Mouse (Mus musculus): ENCODE results near the gene Copg1.

Gene Copg1

GRCm38 (mm10) chr6:87887594-87888233, at the start of gene Copg1:
Gene Copg1 (plus strand): TSS chr6:87887814.
- peak; percentile 100 for DNase-seq

DNA sequence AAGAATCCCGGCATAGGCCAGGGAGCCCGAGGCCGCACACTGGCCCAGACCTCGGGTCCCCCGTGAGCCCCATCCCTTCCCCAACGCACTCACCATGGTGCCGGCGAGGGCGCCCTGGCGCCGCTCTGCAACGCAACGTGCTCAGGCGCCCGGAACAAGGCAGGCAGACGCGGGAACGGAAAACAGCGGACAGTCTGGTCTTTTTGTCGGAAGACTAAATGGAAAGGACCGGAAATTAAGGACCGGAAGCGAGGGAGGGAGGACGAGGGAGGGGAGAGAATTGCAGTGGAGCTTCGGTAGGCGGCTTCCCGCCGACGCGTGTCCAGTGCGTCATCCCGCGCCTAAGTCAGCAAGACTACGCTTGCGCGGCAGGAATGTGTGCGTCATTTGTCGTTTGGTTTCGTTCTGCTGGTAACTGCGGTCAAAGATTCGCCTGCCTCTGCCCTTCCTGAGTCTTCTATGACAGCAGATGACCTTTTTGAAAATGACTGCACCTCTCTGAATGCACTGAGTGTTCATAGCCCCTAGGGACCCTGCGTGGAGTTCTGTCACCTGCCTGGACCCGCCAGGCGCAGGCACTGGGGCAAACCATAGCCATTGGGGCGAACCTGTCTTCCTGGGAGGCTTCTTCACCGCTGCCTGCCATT, 48.9 kb upstream of the Copg1 start, which contains the start of gene Isy1:
Gene Isy1 (minus strand): TSS at position 248 of the 647 bp plus-strand sequence.
- peak; percentile 94 to 95 for DNase-seq

- no peak for DNase-seq
Measured at GRCm38 (mm10) chr6:87839797-87840341, 47.7 kb upstream of the Copg1 start.

DNA sequence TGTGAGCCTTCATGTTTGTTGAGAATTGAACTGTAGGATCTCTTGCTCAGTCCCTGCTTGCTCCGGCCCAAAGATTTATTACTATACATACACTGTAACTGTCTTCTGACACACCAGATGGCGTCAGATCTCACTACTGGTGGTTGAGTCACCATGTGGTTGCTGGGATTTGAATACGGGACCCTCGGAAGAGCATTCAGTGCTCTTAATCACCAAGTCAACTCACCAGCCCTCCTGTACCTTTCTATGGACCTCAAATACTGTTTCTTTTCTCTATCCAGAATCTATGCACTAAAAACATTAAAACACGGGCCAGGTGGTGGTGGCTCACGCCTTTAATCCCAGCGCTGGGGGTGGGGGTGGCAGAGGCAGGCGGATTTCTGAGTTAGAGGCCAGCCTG, 46.0 kb upstream of the Copg1 start:
- DNase-seq = no peak

DNA sequence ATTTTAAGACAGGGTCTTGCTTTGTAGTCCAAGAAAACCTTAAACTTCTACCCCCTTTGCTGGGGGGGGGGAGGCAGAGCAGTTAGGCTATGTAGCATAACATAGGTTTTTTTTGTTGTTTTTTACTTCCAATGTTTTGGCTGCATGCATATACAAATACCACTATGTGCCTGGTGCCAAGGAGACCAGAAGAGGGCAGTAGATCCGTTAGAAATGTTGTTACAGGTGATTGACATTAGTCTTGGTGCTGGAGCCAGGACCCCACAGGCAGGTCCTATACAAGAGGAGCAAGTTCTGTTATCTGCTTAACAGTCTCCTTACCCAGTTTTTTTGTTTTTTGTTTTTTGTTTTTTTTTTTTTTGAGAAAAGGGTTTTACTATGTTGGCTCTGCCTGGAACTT, 45.4 kb upstream of the Copg1 start:
- peak in 1 of 2 experiments; percentile 23 for DNase-seq

GRCm38 (mm10) chr6:87845031-87845695, 42.5 kb upstream of the Copg1 start:
- peak; percentile 65 to 70 for DNase-seq

DNA sequence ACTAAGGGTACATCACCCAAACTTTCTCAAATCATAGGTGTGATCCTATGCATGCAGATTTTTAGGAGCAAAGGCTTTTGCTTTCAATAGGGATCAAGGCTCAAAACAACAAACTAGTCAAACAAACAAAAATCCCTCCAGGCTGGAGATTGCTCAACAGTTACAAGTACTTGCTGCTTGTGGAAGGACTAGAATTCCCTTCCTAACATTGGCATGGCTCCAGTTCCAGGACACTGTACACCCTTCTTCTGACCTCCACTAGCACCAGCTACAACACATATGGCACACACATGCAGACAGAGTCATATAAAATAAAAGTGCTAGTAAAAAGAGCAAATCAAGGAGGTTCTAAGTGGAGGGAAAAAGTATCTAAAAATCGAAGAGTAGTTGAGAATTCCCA, 40.8 kb upstream of the Copg1 start:
- no peak for DNase-seq

DNA sequence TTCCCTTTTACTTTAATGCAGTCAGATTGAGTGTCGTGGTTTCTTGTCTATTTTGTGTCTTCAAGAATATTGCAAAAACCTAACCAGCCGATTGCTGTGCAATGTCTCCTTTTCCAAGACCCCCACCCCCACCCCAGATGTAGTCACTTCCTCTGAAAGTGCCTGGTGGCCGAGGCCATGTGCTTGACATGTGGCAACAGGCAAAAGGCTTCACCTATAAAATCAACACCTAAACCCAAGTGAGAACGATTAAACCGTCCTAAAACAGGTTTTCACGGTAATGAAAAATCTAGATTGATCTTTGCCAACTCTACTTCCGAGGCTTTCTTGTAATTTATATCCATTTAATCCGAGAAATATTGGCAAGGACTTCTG, 37.8 kb upstream of the Copg1 start:
- DNase-seq = no peak

GRCm38 (mm10) chr6:87850155-87850899, 37.3 kb upstream of the Copg1 start:
- DNase-seq = peak; percentile 75 to 78

GRCm38 (mm10) chr6:87850900-87851614, 36.6 kb upstream of the Copg1 start, which contains the start of gene Cnbp:
Gene Cnbp (minus strand): TSS chr6:87851106.
- peak; percentile 99 for DNase-seq

GRCm38 (mm10) chr6:87851871-87852270, 35.7 kb upstream of the Copg1 start:
- no peak for DNase-seq

- no peak for DNase-seq
Measured at GRCm38 (mm10) chr6:87853446-87853845, 34.2 kb upstream of the Copg1 start.

GRCm38 (mm10) chr6:87857071-87857470, 30.5 kb upstream of the Copg1 start:
- DNase-seq = no peak

DNA sequence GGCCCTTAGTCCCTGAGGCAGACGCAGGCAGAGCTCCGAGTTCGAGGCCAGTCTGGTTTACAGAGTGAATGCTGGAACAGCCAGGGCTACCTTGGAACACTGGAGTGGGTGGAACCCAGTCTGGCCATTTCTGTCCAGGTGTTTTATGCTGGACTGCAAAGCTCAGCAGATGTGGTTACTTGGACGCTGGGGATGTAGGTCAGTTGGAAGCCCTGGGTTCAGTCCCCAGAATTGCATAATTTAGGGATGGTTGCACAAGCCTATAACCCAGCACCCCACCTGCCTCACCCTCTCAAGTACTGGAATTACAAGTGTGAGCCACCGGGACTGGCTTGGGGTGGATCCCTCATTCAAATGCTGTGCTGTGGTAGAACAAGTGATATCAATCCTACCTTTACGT, 21.4 kb upstream of the Copg1 start:
- no peak for DNase-seq

DNA sequence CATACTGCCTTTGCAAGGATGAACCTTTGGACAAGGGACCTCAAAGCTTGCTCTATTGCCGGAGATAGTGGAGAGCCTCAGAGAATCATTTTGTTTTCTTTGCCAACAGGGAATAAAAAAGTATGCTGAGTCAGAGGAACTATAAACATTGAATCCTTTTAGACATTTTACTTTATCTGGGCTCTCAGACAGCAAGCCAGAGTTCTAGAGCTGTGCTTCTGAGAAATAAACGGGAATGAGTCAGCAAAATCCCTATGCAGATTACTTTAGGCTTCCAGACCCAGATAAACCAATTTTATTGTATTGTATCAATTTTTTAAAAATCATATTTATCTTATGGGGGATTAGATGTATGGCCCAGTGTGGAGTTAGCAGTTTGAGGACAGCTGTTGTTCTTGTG, 20.4 kb upstream of the Copg1 start:
- no peak for DNase-seq

GRCm38 (mm10) chr6:87868871-87869506, 18.6 kb upstream of the Copg1 start:
- peak; percentile 9 to 40 for DNase-seq

DNA sequence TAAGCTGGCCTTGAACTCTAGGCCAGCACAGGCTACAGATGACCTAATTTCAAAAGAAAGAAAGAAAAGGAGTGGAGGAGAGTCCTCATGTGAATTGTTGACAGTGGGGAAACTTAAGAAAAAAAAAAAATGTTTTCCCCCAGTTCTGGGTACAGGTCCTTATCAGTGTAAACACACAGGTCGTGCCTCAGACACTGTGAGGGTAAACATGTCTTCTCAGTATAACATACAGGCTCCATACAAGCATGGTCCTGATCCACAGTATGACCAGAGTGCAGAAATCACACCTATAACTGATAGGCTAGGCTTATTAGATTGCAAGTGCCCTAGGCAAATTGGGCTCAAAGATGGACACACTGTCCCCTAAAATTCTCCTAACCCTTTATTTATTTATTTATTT, 17.2 kb upstream of the Copg1 start:
- DNase-seq = no peak

GRCm38 (mm10) chr6:87871240-87871639, 16.4 kb upstream of the Copg1 start:
- no peak for DNase-seq

GRCm38 (mm10) chr6:87873104-87873503, 14.5 kb upstream of the Copg1 start:
- DNase-seq = no peak

- no peak for DNase-seq
Measured at GRCm38 (mm10) chr6:87873963-87874362, 13.7 kb upstream of the Copg1 start.

DNA sequence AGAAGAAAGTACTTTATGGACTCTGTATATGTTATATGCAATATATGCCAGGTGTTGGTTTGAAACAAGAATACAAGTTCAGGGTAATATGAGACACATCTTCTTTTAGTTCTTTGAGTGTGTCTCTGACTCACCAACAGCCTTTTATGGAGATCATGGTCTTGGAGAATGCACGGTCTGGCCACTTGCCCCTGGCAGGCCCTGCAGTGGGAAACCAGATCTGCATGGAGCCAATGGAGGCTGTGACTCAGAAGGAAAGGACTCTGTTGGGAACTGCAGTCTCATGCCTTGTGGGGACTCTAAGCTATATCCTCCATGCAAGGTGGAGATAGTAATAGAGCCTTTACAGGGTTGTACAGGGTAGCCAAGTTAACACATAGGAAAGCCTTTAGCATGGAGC, 12.5 kb upstream of the Copg1 start:
- no peak for DNase-seq

- DNase-seq = no peak
Measured at GRCm38 (mm10) chr6:87875562-87875961, 12.1 kb upstream of the Copg1 start.
